Mouse (Mus musculus) midbrain, embryonic 16.5 days (tissue): ENCODE measurements around the gene Mfsd4b3. TPM values are rescaled to one million over a fixed set of nuclear protein-coding genes. Genes with fewer than 3 reads are reported as not detected.
A peak's percentile ranks its signal among the peaks of the same experiment; 100 is the strongest.
"Not testable (repeated sequence)": the region's sequence is repeated elsewhere in the genome, so short reads cannot be mapped to it uniquely, and the experiment has no call there.

Experiments used
- ATAC-seq: fragments of 200-750 bp; cut with Nextera tagmentation; 2 replicates; pipeline ENCODE4 v1.8.0; 2017; ENCODE audit warnings: moderate TSS enrichment
- H3K27ac ChIP-seq: fragments of 300-500 bp; sonication (generic); 2 replicates; pipeline ENCODE4 v1.5.1; 2014; ENCODE audit warnings: mild to moderate bottlenecking, low read length, mixed read lengths
- H3K27me3 ChIP-seq: fragments of 300-500 bp; sonication (generic); 2 replicates; pipeline ENCODE4 v1.6.1; 2014; ENCODE audit warnings: low read depth, low read length, mixed read lengths; ENCODE audit not compliant: control insufficient read depth, insufficient read depth
- H3K36me3 ChIP-seq: fragments of 300-500 bp; sonication (generic); 2 replicates; pipeline ENCODE4 v1.6.1; 2014; ENCODE audit warnings: mild to moderate bottlenecking, low read length, moderate library complexity, mixed read lengths; ENCODE audit not compliant: control insufficient read depth, insufficient read depth
- H3K4me1 ChIP-seq: fragments of 300-500 bp; sonication (generic); 2 replicates; pipeline ENCODE4 v1.6.1; 2014; ENCODE audit warnings: mild to moderate bottlenecking, low read length, mixed read lengths; ENCODE audit not compliant: control insufficient read depth, insufficient read depth
- H3K4me2 ChIP-seq: fragments of 300-500 bp; sonication (generic); 2 replicates; pipeline ENCODE4 v1.6.1; 2014; ENCODE audit warnings: mild to moderate bottlenecking, low read length, mixed read lengths
- H3K4me3 ChIP-seq: fragments of 300-500 bp; sonication (generic); 2 replicates; pipeline ENCODE4 v1.5.1; 2014; ENCODE audit warnings: low read depth, mild to moderate bottlenecking, low read length, moderate library complexity, mixed read lengths
- H3K9ac ChIP-seq: fragments of 300-500 bp; sonication (generic); 2 replicates; pipeline ENCODE4 v1.6.1; 2014; ENCODE audit warnings: low read depth, low read length, mixed read lengths
- H3K9me3 ChIP-seq: fragments of 300-500 bp; sonication (generic); replicated peaks from 2 replicates; pipeline ENCODE4 v1.6.1; 2014; ENCODE audit warnings: mild to moderate bottlenecking, low read length, mixed read lengths; ENCODE audit not compliant: control insufficient read depth, poor library complexity, severe bottlenecking
- WGBS: fragments of 180-500 bp; shearing (Covaris S2); extraction: QIAGEN DNeasy Blood & Tissue Kit; methylation state at CpG from one replicate; pipeline ENCODE4 v1.1.7; 2014; 5-methylcytosine and 5-hydroxymethylcytosine counted together
- polyA plus RNA-seq: library from polyadenylated mRNA; unstranded; fragments of >200 nt; fragmentation: Nextera tagmentation; extraction: Ambion mirVana; gene quantifications from 2 replicates; pipeline ENCODE4 v1.2.1, GENCODE M21; 2015

The Mfsd4b3 gene
- polyA plus RNA-seq, 1 experiment from 2014 or later = 0.10 TPM

DNA sequence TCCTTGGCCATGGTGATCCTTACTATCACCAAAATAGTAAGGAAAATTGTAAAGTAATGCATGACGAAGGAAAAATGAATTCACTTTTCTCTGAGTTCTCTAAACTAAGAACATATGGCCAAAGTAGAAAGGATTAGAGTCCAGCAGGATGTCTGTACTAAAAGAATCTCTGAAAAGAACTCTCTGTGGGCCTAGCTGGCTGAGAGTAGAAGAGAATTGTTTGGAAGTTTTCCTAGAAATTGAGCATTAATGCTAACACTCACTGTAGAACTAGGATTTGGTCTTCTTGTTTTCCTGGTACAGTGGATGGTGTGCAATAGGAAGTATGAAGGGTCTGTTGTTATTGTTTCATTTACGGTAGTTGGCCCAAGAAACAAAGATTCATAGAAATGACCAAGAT lies 4.8 kb downstream of the Mfsd4b3 start:
- H3K4me1 ChIP-seq = no peaks in the 10 kb centered on the region
- no peak for ATAC-seq
- no peaks in the 10 kb centered on the region for H3K36me3 ChIP-seq
- no peaks in the 10 kb centered on the region for H3K9me3 ChIP-seq
- WGBS = 85% methylated on average over 2 of the region's 2 CpGs
- no peak overlapping the region for H3K4me2 ChIP-seq
- H3K9ac ChIP-seq = no peak overlapping the region
- no peak overlapping the region for H3K4me3 ChIP-seq
- no peaks in the 10 kb centered on the region for H3K27me3 ChIP-seq
- no peak overlapping the region for H3K27ac ChIP-seq

DNA sequence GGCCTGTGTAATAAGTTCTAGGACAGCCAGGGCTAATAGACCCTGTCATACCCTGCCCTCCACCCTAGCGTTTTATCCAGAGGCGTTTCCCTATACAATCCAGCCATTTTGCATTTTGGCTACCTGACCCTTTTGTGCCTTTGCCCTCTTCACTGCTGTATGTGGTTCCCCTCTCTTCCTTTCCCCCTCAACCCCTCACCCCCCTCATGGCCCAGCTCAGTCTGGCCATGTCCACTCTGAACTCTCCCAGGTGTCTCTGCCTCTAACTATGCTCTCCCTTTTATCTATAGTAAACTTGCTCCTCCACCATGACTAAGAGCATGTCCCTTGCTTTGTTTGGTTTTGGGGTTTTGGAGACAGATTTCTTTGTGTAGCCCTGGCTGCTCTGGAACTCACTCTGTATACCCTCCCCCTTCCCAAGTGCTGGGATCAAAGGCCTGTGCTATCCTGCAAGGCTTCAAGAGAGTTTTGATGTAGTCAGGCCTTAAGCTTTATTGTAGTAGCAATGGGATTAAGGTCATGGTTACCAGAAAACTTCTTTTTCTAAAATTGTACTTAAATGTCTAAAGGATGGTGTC lies 10.5 kb downstream of the Mfsd4b3 start:
- no peak overlapping the region for H3K4me2 ChIP-seq
- no peaks in the 10 kb centered on the region for H3K27me3 ChIP-seq
- no peak for ATAC-seq
- no peak overlapping the region for H3K27ac ChIP-seq
- H3K9ac ChIP-seq = no peak overlapping the region
- 59% methylated on average over 2 of the region's 2 CpGs for WGBS
- no peaks in the 10 kb centered on the region for H3K36me3 ChIP-seq
- no peaks in the 10 kb centered on the region for H3K4me1 ChIP-seq
- no peak overlapping the region for H3K4me3 ChIP-seq
- no peaks in the 10 kb centered on the region for H3K9me3 ChIP-seq

DNA sequence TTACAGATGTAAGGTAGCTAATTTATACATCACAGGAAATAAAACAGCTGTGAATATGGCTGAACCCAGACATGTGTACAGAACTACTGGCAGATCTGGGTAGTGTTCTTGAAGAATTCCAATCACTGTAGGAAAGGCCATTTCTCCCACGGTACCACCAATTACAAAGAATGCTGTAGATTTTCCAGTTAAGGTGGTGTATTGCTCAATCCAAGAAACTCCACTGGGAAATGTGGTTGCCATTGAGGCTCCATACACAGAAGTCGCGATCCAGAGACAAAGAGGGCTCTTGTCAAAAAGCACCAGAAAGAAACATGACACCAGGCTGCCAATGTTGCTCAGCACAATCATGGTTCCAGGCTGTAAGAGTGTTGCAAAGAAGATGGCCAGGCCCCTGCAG lies 12.8 kb downstream of the Mfsd4b3 start:
- H3K9me3 ChIP-seq, H3K9ac ChIP-seq, H3K4me2 ChIP-seq, H3K4me1 ChIP-seq, H3K27ac ChIP-seq, ATAC-seq, H3K36me3 ChIP-seq, H3K4me3 ChIP-seq, H3K27me3 ChIP-seq: not testable (repeated sequence)
- WGBS = 83% methylated on average over 3 of the region's 3 CpGs

DNA sequence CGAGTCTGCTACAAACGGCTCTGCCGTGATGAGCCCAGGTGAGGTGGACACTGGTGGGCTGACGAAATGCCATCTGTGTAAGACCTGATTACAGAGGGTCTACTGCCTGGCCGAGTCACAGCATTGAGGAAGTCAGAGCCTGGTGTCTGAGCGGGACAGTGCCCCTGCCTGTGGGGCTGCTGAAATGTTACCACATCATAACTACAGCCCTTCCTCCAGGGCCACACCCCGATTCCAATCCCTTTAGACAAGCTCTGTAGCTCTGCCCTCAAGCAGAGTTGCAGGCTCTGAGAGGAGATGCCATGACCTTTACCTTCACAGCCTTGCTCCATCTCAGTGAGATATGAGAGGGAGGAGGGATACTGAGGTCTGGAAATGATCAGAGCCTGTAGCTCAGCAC lies 23.4 kb downstream of the Mfsd4b3 start:
- Histone ChIP-seq H3K9me3 (no peaks in the 10 kb centered on the region), H3K27ac (no peak overlapping the region), H3K36me3 (no peaks in the 10 kb centered on the region), H3K4me2 (no peak overlapping the region), H3K4me3 (no peak overlapping the region), H3K9ac (no peak overlapping the region), H3K4me1 (no peaks in the 10 kb centered on the region), H3K27me3 (no peaks in the 10 kb centered on the region)
- WGBS = 86% methylated on average over 7 of the region's 7 CpGs
- no peak for ATAC-seq

DNA sequence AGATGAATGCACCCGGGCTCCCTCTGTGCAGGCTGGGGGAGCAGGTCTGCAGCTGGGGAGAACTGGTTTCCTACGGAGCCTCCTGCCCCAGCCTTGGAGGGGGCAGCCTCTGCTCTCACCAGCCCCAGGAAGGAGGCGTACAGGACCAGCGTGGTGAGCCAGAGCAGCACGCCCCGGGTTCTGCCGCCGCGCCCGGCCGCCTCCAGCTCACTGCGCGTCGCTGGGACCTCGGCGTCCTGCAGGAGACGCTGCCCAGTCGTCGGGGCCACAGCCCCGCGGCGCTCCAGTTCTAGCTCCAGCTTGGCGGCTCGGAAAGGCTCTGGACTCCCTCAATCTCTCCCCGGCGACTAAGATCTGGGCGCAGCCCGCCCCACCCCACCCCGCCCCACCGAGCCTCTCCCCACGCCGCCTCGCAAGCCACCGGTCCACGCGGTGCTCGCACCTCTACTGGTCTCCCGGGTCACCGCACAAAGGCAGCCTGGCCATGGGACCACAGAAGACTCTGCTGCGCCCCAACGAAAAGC lies 33.3 kb downstream of the Mfsd4b3 start, which contains the start of gene Mfsd4b2:
Gene Mfsd4b2 (minus strand): TSS at position 308 of the 524 bp plus-strand sequence.
- H3K9ac ChIP-seq = peak within 1 kb of the TSS; percentile 65
- peak within 1 kb of the TSS; percentile 48 for H3K4me3 ChIP-seq
- H3K36me3 ChIP-seq = no peaks in the 10 kb centered on the region
- H3K4me2 ChIP-seq = peak within 1 kb of the TSS; percentile 90
- no peak within 1 kb of the TSS for H3K27ac ChIP-seq
- peak; percentile 68; the same call in 1 of the 2 replicates for ATAC-seq
- no peaks in the 10 kb centered on the region for H3K9me3 ChIP-seq
- H3K4me1 ChIP-seq = no peaks in the 10 kb centered on the region
- under 1% methylated on average over 39 of the region's 41 CpGs for WGBS
- H3K27me3 ChIP-seq = peaks cover 6% of the 10 kb centered on the region

DNA sequence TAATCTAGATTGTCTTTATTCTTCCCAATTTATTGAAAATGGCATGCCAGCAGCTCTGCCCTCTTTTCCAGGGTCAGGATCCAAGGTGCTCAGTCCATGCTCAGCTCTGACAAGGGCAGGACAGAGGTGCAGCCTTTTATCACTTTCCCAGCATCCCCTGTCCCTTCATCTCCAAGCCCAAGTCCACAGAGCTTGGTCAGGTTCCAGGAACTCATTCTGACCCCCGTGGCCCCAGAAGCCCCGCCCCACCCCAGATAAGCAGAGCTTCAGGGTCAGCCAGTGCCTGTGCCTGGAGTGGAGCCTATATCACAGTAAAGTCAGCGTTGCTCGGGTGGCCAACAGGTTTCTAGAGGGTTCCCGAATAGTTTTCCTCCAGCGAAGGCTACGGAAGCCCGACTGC lies 35.4 kb downstream of the Mfsd4b3 start:
- H3K9ac ChIP-seq, H3K36me3 ChIP-seq, ATAC-seq, H3K4me1 ChIP-seq, H3K9me3 ChIP-seq, H3K27ac ChIP-seq, H3K27me3 ChIP-seq, H3K4me2 ChIP-seq, H3K4me3 ChIP-seq: not testable (repeated sequence)
- WGBS = 75% methylated on average over 8 of the region's 8 CpGs

DNA sequence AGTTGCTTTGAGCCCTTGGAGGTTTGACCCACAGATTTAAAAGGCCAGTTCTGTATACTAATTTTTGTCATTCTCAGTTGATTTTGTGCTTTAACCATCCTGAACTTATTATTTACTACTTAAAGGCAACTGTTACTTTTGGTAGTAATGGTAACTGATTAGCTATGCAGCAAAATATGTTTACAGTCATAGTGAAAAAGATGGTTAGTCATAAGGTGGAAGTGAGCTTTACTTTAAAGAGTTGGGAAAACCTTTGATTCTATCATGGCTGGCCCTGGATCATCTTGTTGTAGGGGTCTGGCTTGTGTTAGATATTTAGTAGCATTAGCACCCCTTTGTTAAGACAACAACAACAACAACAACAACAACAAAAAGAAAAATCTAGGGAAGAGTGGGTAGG lies 47.3 kb downstream of the Mfsd4b3 start:
- no peak for ATAC-seq
- H3K4me1 ChIP-seq = no peaks in the 10 kb centered on the region
- no peaks in the 10 kb centered on the region for H3K27me3 ChIP-seq
- no peak overlapping the region for H3K4me2 ChIP-seq
- no peaks in the 10 kb centered on the region for H3K36me3 ChIP-seq
- no peak overlapping the region for H3K27ac ChIP-seq
- H3K9ac ChIP-seq = no peak overlapping the region
- H3K9me3 ChIP-seq = no peaks in the 10 kb centered on the region
- H3K4me3 ChIP-seq = no peak overlapping the region

DNA sequence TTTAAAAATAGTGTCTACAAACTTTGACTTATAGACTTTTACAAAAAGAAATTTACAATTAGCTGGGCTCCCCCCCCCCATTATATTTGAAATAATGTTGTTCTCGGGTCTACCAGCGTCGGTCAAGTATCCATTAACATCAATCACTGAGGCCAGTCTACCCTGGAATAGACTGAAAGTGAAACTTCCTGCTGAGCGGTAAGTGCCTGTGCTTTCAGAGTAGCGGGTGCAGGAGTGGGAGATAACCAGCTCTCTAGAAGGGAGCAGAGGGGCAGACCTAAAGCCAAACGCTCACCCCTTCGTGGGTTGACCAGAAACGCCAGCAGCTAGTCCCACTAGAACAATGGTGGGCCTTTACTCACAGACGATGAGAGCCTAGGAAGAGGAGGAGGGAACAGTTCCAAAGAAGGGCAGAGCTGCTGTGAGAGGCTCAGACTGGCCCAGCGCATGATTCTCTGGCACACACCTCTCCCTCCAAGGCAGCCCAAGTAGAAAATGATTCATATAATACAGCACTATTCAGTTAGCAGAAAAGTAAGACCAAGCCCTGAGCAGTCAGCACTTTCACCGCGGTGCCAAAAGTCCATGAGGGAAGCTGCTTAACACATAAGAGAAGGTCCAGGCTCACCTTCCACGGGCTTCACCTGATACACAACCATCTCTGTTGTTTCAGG lies 51.0 kb downstream of the Mfsd4b3 start:
- Histone ChIP-seq H3K27ac (no peak overlapping the region), H3K4me3 (no peak overlapping the region), H3K9me3 (no peaks in the 10 kb centered on the region), H3K27me3 (no peaks in the 10 kb centered on the region), H3K9ac (no peak overlapping the region), H3K4me1 (no peaks in the 10 kb centered on the region), H3K36me3 (no peaks in the 10 kb centered on the region), H3K4me2 (no peak overlapping the region)
- 82% methylated on average over 13 of the region's 13 CpGs for whole genome bisulfite sequencing
- ATAC-seq = no peak

DNA sequence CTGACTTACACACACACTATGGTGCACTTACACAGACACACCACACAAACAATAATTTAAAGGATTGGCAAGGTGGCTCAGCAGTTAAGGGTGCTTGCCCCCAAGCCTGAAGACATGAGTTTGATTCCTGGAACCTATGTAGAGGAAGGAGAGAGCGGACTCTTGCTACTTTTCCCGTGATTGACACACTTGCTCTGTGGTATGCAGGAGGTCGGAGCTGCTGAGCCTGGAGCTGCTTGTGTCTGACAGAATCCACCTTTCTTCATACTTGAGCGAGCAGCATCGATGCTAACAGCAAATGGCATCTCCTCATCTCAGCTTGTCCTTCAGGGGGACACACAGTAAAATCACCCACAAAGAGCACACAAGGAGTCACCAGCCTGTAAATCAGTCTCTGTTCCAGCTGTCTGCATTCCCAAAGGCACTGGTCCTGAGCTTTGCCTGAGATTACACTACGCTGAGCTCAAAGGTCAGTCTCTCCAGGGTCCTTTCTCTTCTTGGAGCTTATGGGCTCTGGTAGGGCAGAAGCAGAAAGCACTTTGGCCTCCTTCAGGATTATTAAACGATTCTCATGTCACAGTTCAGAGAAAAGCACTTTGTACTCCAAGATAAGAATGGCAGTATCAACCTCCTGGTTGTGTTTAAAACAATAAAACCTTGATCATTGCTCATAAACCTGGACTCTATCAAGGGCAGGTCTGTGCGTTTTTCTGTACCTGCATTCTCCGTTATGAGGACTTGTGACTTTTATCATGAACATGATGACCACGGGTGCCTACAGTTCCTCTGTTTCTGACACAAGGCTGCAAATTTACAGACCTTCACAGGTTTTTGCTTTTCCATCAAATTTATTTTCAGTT lies 52.9 kb downstream of the Mfsd4b3 start:
- WGBS = 82% methylated on average over 10 of the region's 10 CpGs
- Histone ChIP-seq H3K27me3 (no peaks in the 10 kb centered on the region), H3K9me3 (no peaks in the 10 kb centered on the region), H3K4me1 (no peaks in the 10 kb centered on the region), H3K9ac (no peak overlapping the region), H3K4me2 (no peak overlapping the region), H3K27ac (no peak overlapping the region), H3K36me3 (no peaks in the 10 kb centered on the region), H3K4me3 (no peak overlapping the region)
- ATAC-seq = no peak
